Comparison of ENCODE assay signal across 9 mouse cellular contexts in the genomic region with DNA sequence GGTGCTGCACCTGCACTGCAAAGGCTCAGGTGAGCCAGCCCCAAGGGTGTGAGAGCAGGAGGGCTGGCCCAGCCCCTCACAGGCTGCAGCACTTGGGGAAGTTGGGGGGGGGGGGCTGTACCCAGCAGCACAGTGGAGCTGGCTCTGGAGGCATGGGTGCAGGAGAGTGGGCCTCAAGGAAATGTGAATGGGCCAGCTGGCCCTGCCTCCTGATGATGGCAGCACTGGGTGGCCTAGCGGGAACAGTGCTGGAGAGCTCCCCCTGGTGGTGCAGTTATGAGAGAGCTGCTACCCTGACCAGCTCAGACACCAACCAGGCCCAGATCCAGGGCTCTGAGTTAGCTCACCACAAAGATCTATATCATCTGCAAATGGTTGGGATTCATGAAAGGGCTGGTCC. TPM values are rescaled to one million over a fixed set of nuclear protein-coding genes. Genes with fewer than 3 reads are reported as not detected.
DNase-seq lines count a peak whose midpoint lies in the region; ATAC-seq and TF ChIP-seq lines count a peak whose summit lies in the region.
"Had no signal": no experiment of that assay in that cellular context is flagged by ENCODE, and none has a peak within 500 bp of the region (broad histone marks: within the 10 kb centered on the region; RNA-seq: fewer than 3 reads in every experiment).

No protein-coding gene starts in this region.

- ATAC-seq in forebrain, embryonic 11.5 days (replicated peaks; ENCODE audit: low FRiP score): peak; percentile 76
- peak; percentile 93 for ATAC-seq in megakaryocyte, adult 5-6 weeks (ENCODE audit: poor library complexity, severe bottlenecking)

- TF ChIP-seq POLR2A in spleen, adult 2 months (IDR thresholded peaks at IDR 0.05; ENCODE audit: low read depth, low read length): no peak

- no peak overlapping the region for H3K4me2 ChIP-seq in forebrain, embryonic 11.5 days (ENCODE audit: low read depth, low read length, severe bottlenecking)
- H3K4me2 ChIP-seq: embryonic facial prominence, embryonic 12.5 days had no signal

- no peak overlapping the region for H3K4me3 ChIP-seq in forebrain, embryonic 11.5 days (ENCODE audit: low read depth, low read length)
- H3K4me3 ChIP-seq in left cerebral cortex, adult 2 months: no peak overlapping the region
- no peak overlapping the region for H3K4me3 ChIP-seq in spleen, adult 2 months (ENCODE audit: extremely low read depth, insufficient read depth, insufficient read length)
- H3K4me3 ChIP-seq: embryonic facial prominence, embryonic 12.5 days had no signal

- TF ChIP-seq CTCF in left cerebral cortex, adult 2 months (IDR thresholded peaks at IDR 0.05): peak; percentile 71
- TF ChIP-seq CTCF in spleen, adult 2 months (IDR thresholded peaks at IDR 0.05; ENCODE audit: extremely low read depth, insufficient read depth, insufficient read length, insufficient replicate concordance): peak; percentile 88

- peak; percentile 13 for DNase-seq in left cerebral cortex, adult 11 months (ENCODE audit: low spot score)
- DNase-seq in left cerebral cortex, adult 8-10 months (ENCODE audit: low spot score in 2 of 2): no peak
- peak; percentile 47 for DNase-seq in c-Kit-negative CD71-positive TER-119-positive erythroid progenitor cells, embryonic 14.5 days (ENCODE audit: low read depth, low spot score)
- DNase-seq in forebrain, embryonic 11.5 days (ENCODE audit: low spot score): peak; percentile 86
- peak; percentile 81 for DNase-seq in induced T-regulatory cell, adult 2 months (ENCODE audit: low read depth)
- peak; percentile 31 to 46 for DNase-seq in left cerebral cortex, adult 2 months (ENCODE audit: extremely low spot score in 1 of 2, low spot score in 2 of 2)
- DNase-seq in spleen, adult 2 months (ENCODE audit: low read depth in 1 of 2, low spot score in 2 of 2): peak; percentile 42 to 70

- 24% methylated on average over 1 of the region's 1 CpGs for WGBS in forebrain, embryonic 11.5 days
- 20% methylated on average over 1 of the region's 1 CpGs for WGBS in spleen, adult 2 months

- intact Hi-C loops in left cerebral cortex, adult 2 months (cut with DNase I): loop anchor here (1.0 kb wide), 1 partner anchor 127 kb away; no protein-coding TSS in a partner anchor

- H3K27me3 ChIP-seq in forebrain, embryonic 11.5 days (ENCODE audit: control insufficient read depth, insufficient read depth, low read length): no peaks in the 10 kb centered on the region
- no peaks in the 10 kb centered on the region for H3K27me3 ChIP-seq in spleen, adult 2 months (ENCODE audit: control insufficient read depth, insufficient read depth, low read length)
- H3K27me3 ChIP-seq: embryonic facial prominence, embryonic 12.5 days had no signal

- H3K9me3 ChIP-seq in forebrain, embryonic 11.5 days (ENCODE audit: control insufficient read depth, low read length): no peaks in the 10 kb centered on the region
- H3K9me3 ChIP-seq: embryonic facial prominence, embryonic 12.5 days had no signal

- H3K9ac ChIP-seq in forebrain, embryonic 11.5 days (ENCODE audit: low read length): no peak overlapping the region
- H3K9ac ChIP-seq: embryonic facial prominence, embryonic 12.5 days had no signal

- H3K27ac ChIP-seq in forebrain, embryonic 11.5 days (ENCODE audit: low read depth, low read length): no peak overlapping the region
- no peak overlapping the region for H3K27ac ChIP-seq in left cerebral cortex, adult 2 months
- no peak overlapping the region for H3K27ac ChIP-seq in spleen, adult 2 months (ENCODE audit: insufficient read depth, low read length)
- H3K27ac ChIP-seq: embryonic facial prominence, embryonic 12.5 days had no signal

- no peaks in the 10 kb centered on the region for H3K36me3 ChIP-seq in forebrain, embryonic 11.5 days (ENCODE audit: control insufficient read depth, insufficient read depth, low read length)
- H3K36me3 ChIP-seq in spleen, adult 2 months (ENCODE audit: control insufficient read depth, insufficient read depth, low read length): no peaks in the 10 kb centered on the region
- H3K36me3 ChIP-seq: embryonic facial prominence, embryonic 12.5 days had no signal

- no peaks in the 10 kb centered on the region for H3K4me1 ChIP-seq in forebrain, embryonic 11.5 days (replicated peaks; ENCODE audit: control insufficient read depth, insufficient read depth, low read length)
- no peaks in the 10 kb centered on the region for H3K4me1 ChIP-seq in spleen, adult 2 months (ENCODE audit: control insufficient read depth, insufficient read depth, insufficient read length)
- H3K4me1 ChIP-seq: embryonic facial prominence, embryonic 12.5 days had no signal

RNA-seq across cellular contexts. Expression of a gene that starts 6.5 kb away (rescaled TPM):
- total RNA-seq in left cerebral cortex, adult 8-10 months (2022): not detected
- polyA plus RNA-seq in forebrain, embryonic 11.5 days (2014; fragmentation: Nextera tagmentation; extraction: Ambion mirVana): not detected in 2 replicates
- not detected for total RNA-seq in left cerebral cortex, adult 2 months (2021)
- not detected in 2 replicates for total RNA-seq in megakaryocyte, adult 5-6 weeks (2015)
- not detected in 2 replicates for total RNA-seq in megakaryocyte, adult 5-6 weeks (2017)
- not detected in 2 replicates for polyA plus RNA-seq in spleen, adult 2 months (2012; rRNA removed)
- polyA plus RNA-seq: embryonic facial prominence, embryonic 12.5 days had no signal

RNA-seq across cellular contexts. Expression of a gene that starts 42.8 kb away (rescaled TPM):
- not detected for total RNA-seq in left cerebral cortex, adult 8-10 months (2022)
- not detected in 2 replicates for polyA plus RNA-seq in forebrain, embryonic 11.5 days (2014; fragmentation: Nextera tagmentation; extraction: Ambion mirVana)
- not detected for total RNA-seq in left cerebral cortex, adult 2 months (2021)
- total RNA-seq in megakaryocyte, adult 5-6 weeks (2015): not detected in 2 replicates
- not detected in 2 replicates for total RNA-seq in megakaryocyte, adult 5-6 weeks (2017)
- not detected in 2 replicates for polyA plus RNA-seq in spleen, adult 2 months (2012; rRNA removed)
- polyA plus RNA-seq: embryonic facial prominence, embryonic 12.5 days had no signal

Comparison
In these comparisons a context has a peak if more than half of its experiments do, and no peak if none do; other contexts are left out.
1. DNase-seq: peak in left cerebral cortex, adult 11 months (single experiment), c-Kit-negative CD71-positive TER-119-positive erythroid progenitor cells, embryonic 14.5 days (single experiment), forebrain, embryonic 11.5 days (single experiment), induced T-regulatory cell, adult 2 months (single experiment), left cerebral cortex, adult 2 months (2 of 2) and spleen, adult 2 months (2 of 2); none in left cerebral cortex, adult 8-10 months (0 of 2).